Mouse (Mus musculus) ES-Bruce4 (cell line): ENCODE results near the gene Ptges.

Experiments used
- EP300 ChIP-seq: IDR thresholded peaks from 2 replicates; pipeline ENCODE4 v1.6.1; 2011; ENCODE audit warnings: low read depth, low read length; ENCODE audit not compliant: insufficient read depth
- POLR2A ChIP-seq: IDR thresholded peaks from one replicate; pipeline ENCODE4 v1.8.1; 2011; ENCODE audit warnings: low read length; ENCODE audit not compliant: insufficient read depth

DNA sequence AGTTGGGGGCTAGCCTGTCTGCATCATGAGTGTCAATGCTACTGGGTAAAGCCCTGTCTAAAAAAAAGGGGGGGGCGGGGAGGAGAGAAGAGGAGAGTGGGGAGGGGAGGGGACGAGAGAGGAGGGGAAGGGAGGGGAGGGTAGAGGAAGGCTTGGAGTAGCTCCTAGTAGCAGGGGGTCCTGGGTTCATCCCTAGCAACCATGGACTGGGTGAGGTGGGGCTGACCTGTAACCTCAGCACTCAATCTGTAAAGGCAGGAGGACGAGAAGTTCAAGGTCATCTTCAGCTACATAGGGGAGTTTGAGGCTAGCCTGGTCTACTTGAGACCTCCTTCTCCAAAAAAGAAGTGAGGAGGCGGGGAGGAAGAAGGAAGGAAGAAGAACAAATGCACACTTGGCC, 67.6 kb downstream of the Ptges start:
- TF ChIP-seq EP300 (no peak), POLR2A (no peak)
